Mouse (Mus musculus): ENCODE results near the gene Gen1. TPM values are rescaled to one million over a fixed set of nuclear protein-coding genes. Genes with fewer than 3 reads are reported as not detected.

The Gen1 gene
- polyA plus RNA-seq, 1 experiment: not detected

DNA sequence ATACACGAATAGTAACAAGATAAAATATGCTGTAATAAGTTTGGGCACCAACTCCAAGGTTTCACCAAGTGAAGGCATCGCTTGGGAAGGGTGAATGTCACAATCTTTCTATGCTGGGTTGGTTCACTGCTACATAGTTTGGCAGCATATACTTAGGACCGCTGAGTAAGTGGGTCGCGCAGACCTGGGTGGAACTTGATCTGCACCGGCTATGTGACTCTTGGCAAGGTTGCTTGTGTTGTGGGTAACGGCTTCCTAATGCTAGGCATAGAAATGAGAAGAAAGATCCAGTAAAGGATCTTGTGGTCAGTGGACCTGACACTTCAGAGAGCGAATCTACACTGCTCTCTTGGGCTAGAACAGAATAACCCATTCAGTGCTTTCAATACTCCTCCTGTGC, 63.1 kb downstream of the Gen1 start:
- Histone ChIP-seq H3K27ac (ENCODE audit: insufficient read depth, low read depth, low read length) (no peak overlapping the region), H3K4me1 (ENCODE audit: control insufficient read depth, insufficient read depth, low read length) (peaks cover 4% of the 10 kb centered on the region), H3K4me3 (ENCODE audit: insufficient read depth, low read depth, low read length) (no peak overlapping the region)
- TF ChIP-seq CTCF (IDR thresholded peaks at IDR 0.05; ENCODE audit: insufficient read depth, low read depth, low read length): no peak
- no peak for TF ChIP-seq POLR2A (IDR thresholded peaks at IDR 0.05; ENCODE audit: insufficient read depth, low read depth, low read length)
- 73% methylated on average over 8 of the region's 8 CpGs for WGBS

- Histone ChIP-seq H3K27ac (ENCODE audit: insufficient read depth, low read depth, low read length) (no peak overlapping the region), H3K4me1 (ENCODE audit: control insufficient read depth, insufficient read depth, low read length) (peaks cover 8% of the 10 kb centered on the region), H3K4me3 (ENCODE audit: insufficient read depth, low read depth, low read length) (no peak overlapping the region)
- 95% methylated on average over 12 of the region's 12 CpGs for WGBS
- TF ChIP-seq POLR2A (IDR thresholded peaks at IDR 0.05; ENCODE audit: insufficient read depth, low read depth, low read length): no peak
- no peak for TF ChIP-seq CTCF (IDR thresholded peaks at IDR 0.05; ENCODE audit: insufficient read depth, low read depth, low read length)
Observed at GRCm38 (mm10) chr12:11200711-11201110, 64.9 kb downstream of the Gen1 start.

- peaks cover 4% of the 10 kb centered on the region for H3K4me1 ChIP-seq (ENCODE audit: control insufficient read depth, insufficient read depth, low read length)
- TF ChIP-seq CTCF (IDR thresholded peaks at IDR 0.05; ENCODE audit: insufficient read depth, low read depth, low read length): no peak
- no peak for TF ChIP-seq POLR2A (IDR thresholded peaks at IDR 0.05; ENCODE audit: insufficient read depth, low read depth, low read length)
- H3K27ac ChIP-seq (ENCODE audit: insufficient read depth, low read depth, low read length): no peak overlapping the region
- 65% methylated on average over 2 of the region's 2 CpGs for WGBS
- no peak overlapping the region for H3K4me3 ChIP-seq (ENCODE audit: insufficient read depth, low read depth, low read length)
Observed at GRCm38 (mm10) chr12:11198551-11198950, 67.0 kb downstream of the Gen1 start.

DNA sequence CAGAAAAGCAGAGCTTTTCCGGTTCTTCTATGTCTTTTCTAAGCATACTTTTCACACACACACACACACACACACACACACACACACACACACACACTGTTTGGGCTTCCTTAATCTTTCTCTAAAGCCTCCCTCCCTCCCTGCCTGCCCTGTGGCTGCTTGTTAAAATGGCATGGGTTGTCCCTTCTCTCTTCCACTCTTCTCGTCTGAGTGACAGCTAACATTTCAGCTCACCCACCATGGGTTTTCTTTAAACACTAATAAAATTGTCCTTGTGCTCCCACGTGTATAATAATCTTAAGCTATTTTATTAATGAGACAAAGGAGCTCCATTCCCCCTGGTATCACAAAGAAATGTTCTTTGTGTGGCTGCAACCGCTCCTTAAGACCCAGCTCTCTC, 67.6 kb downstream of the Gen1 start:
- H3K4me1 ChIP-seq (ENCODE audit: control insufficient read depth, insufficient read depth, low read length): peaks cover 4% of the 10 kb centered on the region
- H3K4me3 ChIP-seq (ENCODE audit: insufficient read depth, low read depth, low read length): no peak overlapping the region
- H3K27ac ChIP-seq (ENCODE audit: insufficient read depth, low read depth, low read length): no peak overlapping the region
- TF ChIP-seq POLR2A (IDR thresholded peaks at IDR 0.05; ENCODE audit: insufficient read depth, low read depth, low read length): no peak
- no peak for TF ChIP-seq CTCF (IDR thresholded peaks at IDR 0.05; ENCODE audit: insufficient read depth, low read depth, low read length)
- WGBS: 43% methylated on average over 4 of the region's 4 CpGs

GRCm38 (mm10) chr12:11196830-11197229, 68.8 kb downstream of the Gen1 start:
- TF ChIP-seq CTCF (IDR thresholded peaks at IDR 0.05; ENCODE audit: insufficient read depth, low read depth, low read length) (no peak), POLR2A (IDR thresholded peaks at IDR 0.05; ENCODE audit: insufficient read depth, low read depth, low read length) (no peak)
- Histone ChIP-seq H3K4me1 (ENCODE audit: control insufficient read depth, insufficient read depth, low read length) (peaks cover 4% of the 10 kb centered on the region), H3K4me3 (ENCODE audit: insufficient read depth, low read depth, low read length) (no peak overlapping the region), H3K27ac (ENCODE audit: insufficient read depth, low read depth, low read length) (no peak overlapping the region)
- 73% methylated on average over 5 of the region's 5 CpGs for WGBS

DNA sequence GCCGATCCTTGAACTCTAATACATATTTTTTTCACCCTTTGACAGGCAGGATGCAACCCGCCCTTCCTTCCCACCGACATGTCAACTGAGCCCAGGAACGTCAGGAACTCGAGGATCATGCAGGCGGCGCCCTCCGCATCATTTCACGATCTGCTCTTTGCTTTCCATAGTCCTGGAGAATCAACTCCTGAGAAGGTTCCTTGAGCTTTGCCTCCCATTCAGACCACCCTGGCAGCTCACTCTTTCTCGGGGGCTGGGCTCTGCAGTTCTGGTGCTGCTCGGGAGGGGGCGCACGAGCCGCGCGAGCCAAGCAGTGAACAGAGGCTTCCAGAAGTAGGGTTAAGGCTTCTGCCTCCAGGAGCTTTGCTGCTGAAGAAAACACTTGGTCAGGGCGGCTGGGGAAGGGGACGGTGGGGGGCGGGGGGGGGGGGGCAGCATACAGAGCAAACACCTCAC, 69.4 kb downstream of the Gen1 start:
- Histone ChIP-seq H3K4me3 (ENCODE audit: insufficient read depth, low read depth, low read length) (peak overlapping the region; percentile 1; the same call in 1 of the 2 replicates), H3K4me1 (ENCODE audit: control insufficient read depth, insufficient read depth, low read length) (peaks cover 4% of the 10 kb centered on the region), H3K27ac (ENCODE audit: insufficient read depth, low read depth, low read length) (no peak overlapping the region)
- TF ChIP-seq CTCF (IDR thresholded peaks at IDR 0.05; ENCODE audit: insufficient read depth, low read depth, low read length): peak; percentile 82
- no peak for TF ChIP-seq POLR2A (IDR thresholded peaks at IDR 0.05; ENCODE audit: insufficient read depth, low read depth, low read length)
- WGBS: 11% methylated on average over 16 of the region's 19 CpGs

- Histone ChIP-seq H3K4me3 (ENCODE audit: insufficient read depth, low read depth, low read length) (no peak overlapping the region), H3K4me1 (ENCODE audit: control insufficient read depth, insufficient read depth, low read length) (peaks cover 4% of the 10 kb centered on the region), H3K27ac (ENCODE audit: insufficient read depth, low read depth, low read length) (no peak overlapping the region)
- TF ChIP-seq POLR2A (IDR thresholded peaks at IDR 0.05; ENCODE audit: insufficient read depth, low read depth, low read length): no peak
- TF ChIP-seq CTCF (IDR thresholded peaks at IDR 0.05; ENCODE audit: insufficient read depth, low read depth, low read length): no peak
- 100% methylated on average over 1 of the region's 1 CpGs for WGBS
Observed at GRCm38 (mm10) chr12:11195031-11195430, 70.6 kb downstream of the Gen1 start.

Other genes starting within 250 kb of the Gen1 start
- gene Kcns3, start 114.7 kb downstream of the Gen1 start, polyA plus RNA-seq (2012; ENCODE audit: insufficient read depth, insufficient read length, low replicate concordance, missing spikeins): not detected in 2 replicates
- gene Msgn1, start 56.8 kb downstream of the Gen1 start, polyA plus RNA-seq (2012; ENCODE audit: insufficient read depth, insufficient read length, low replicate concordance, missing spikeins): not detected in 2 replicates
- not detected in 2 replicates for gene Smc6, start 85 bp upstream of the Gen1 start, polyA plus RNA-seq (2012; ENCODE audit: insufficient read depth, insufficient read length, low replicate concordance, missing spikeins)
- 181 TPM in 1 of 2 replicates, not detected in the other for gene Vsnl1, start 170.8 kb upstream of the Gen1 start, polyA plus RNA-seq (2012; ENCODE audit: insufficient read depth, insufficient read length, low replicate concordance, missing spikeins)
- not detected in 2 replicates for gene Rad51ap2, start 190.3 kb upstream of the Gen1 start, polyA plus RNA-seq (2012; ENCODE audit: insufficient read depth, insufficient read length, low replicate concordance, missing spikeins)

Data from olfactory bulb, adult 2 months (tissue).